Mouse (Mus musculus): ENCODE measurements around the gene Slc2a5. TPM values are rescaled to one million over a fixed set of nuclear protein-coding genes. Genes with fewer than 3 reads are reported as not detected.

Slc2a5 gene
- polyA plus RNA-seq, 1 experiment: not detected

DNA sequence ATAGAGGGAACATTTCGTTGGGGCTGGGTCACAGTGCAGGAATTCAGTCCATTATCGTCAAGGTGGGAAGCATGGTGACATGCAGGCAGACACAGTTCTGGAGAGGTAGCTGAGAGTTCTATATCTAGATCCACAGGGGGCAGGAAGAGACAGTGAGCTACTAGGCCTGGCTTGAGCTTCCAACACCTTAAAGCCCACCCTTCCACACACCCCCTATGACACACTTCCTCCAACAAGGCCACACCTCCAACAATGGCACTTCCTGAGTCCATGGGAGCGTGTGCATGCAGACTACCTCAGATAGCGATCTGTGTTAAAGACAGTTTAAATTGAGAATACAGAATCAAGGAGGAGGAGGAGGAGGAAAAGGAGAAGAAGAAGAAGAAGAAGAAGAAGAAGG, 36.6 kb downstream of the Slc2a5 start:
- no peak for TF ChIP-seq GATA1 (IDR thresholded peaks at IDR 0.05; ENCODE audit: low read length)

DNA sequence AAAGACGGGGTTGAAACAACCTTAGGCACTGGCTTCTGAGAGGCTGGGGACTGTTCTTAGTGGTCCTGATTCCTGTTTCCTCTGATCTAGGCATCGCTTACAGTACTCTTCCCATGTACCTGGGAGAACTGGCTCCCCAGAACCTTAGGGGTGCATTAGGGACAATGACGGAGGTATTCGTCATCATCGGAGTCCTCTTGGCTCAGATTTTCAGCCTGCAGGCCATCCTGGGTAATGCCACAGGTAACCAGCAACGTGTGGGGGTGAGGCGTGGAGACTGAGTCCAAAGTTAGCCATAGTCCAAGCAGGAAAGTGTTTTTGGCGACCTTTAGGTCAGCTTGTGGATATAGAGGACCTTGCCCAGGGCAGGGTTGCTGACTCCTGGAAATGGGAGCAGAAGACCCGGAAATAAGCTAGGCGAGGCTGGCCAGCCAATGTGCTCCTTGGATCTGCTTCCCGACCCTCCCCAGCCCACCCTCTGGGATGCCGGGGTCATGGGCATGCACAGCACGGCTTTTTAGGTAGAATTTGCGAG, 38.3 kb downstream of the Slc2a5 start:
- TF ChIP-seq GATA1 (IDR thresholded peaks at IDR 0.05; ENCODE audit: low read length): no peak

- TF ChIP-seq GATA1 (IDR thresholded peaks at IDR 0.05; ENCODE audit: low read length): no peak
These were observed 40.4 kb downstream of the Slc2a5 start for GRCm38 (mm10) chr4:150159458-150159857.

GRCm38 (mm10) chr4:150162561-150163169, 43.6 kb downstream of the Slc2a5 start:
- TF ChIP-seq GATA1 (IDR thresholded peaks at IDR 0.05; ENCODE audit: low read length): no peak

DNA sequence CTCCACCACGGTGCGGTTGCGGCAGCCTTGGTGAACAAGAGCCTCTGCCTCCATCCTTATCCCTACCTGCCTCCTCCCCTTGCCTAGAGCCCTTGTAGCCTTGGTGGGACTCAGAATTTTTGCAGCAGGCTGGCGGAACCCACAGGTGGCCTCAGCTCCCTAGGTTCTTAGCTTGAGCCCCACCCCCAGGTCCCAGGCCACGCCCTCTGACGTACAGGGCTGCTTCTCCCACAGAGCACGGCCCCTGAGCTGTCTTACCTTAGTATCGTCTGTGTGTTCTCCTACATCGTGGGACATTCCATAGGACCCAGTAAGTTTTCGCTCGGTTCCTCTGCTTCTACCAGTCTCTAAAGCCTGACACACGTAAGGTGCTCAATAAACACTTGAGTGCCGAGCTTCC, 45.8 kb downstream of the Slc2a5 start:
- TF ChIP-seq GATA1 (IDR thresholded peaks at IDR 0.05; ENCODE audit: low read length): no peak

DNA sequence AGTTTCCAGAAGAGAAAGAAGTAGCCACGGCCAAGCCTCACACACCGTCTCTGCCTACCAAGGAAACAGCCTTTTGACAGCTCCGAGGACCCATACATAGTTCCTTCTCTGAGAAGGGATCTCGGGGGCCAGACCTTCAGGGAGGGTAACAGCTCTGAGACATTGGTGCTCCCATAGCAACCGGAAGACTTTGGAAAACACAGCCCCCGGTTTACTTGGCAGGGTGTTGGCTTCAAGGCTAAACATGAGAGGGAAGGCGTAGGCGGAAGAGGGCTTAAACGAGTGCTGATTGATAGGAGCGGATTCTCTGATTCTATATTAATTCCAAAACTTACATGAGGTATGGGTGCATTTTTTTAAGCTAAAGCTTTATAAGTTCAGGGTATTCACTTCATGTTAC, 49.3 kb downstream of the Slc2a5 start:
- TF ChIP-seq GATA1 (IDR thresholded peaks at IDR 0.05; ENCODE audit: low read length): no peak

DNA sequence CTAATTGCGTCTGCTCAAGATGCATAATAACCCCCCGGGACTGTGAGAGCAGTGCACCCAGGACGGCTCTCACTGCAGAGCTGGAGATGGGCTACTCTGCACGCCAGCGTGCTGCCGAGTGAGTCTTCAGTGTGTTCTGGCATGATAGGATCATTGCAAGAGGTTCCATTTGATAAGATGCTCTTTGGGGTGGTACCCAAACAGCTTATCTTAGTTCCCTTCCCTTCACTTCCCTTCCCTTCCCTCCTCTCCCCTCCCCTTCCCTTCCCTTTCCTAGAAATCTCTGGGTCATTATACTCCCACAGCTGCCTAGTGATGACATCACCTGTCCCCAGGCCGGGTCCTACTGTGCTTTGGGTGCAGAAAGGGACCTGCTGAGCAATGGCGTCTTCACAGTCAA, 53.0 kb downstream of the Slc2a5 start:
- no peak for TF ChIP-seq GATA1 (IDR thresholded peaks at IDR 0.05; ENCODE audit: low read length)

DNA sequence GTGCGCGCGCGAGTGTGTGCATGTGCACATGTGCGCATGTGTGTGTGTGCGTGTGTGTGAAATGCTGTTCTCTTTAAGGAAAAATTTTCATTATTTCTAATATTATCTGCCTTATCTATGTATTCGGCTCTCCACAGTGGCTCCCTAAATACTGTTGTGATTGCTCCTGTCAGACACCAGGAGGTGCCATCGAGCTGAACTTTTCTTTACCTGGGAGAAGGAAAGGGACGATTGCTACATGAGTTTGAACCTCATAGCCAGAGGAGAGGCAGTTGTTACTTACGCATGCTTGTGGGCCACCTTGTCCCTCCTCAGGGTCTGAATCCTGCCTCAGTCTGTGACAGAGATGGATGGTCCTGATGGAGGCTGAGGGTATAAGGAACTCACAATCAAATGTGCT, 54.2 kb downstream of the Slc2a5 start:
- TF ChIP-seq GATA1 (IDR thresholded peaks at IDR 0.05; ENCODE audit: low read length): no peak

GRCm38 (mm10) chr4:150174027-150174426, 54.9 kb downstream of the Slc2a5 start:
- TF ChIP-seq GATA1 (IDR thresholded peaks at IDR 0.05; ENCODE audit: low read length): no peak

GRCm38 (mm10) chr4:150176535-150176934, 57.5 kb downstream of the Slc2a5 start:
- no peak for TF ChIP-seq GATA1 (IDR thresholded peaks at IDR 0.05; ENCODE audit: low read length)

GRCm38 (mm10) chr4:150177122-150177521, 58.0 kb downstream of the Slc2a5 start:
- TF ChIP-seq GATA1 (IDR thresholded peaks at IDR 0.05; ENCODE audit: low read length): no peak

DNA sequence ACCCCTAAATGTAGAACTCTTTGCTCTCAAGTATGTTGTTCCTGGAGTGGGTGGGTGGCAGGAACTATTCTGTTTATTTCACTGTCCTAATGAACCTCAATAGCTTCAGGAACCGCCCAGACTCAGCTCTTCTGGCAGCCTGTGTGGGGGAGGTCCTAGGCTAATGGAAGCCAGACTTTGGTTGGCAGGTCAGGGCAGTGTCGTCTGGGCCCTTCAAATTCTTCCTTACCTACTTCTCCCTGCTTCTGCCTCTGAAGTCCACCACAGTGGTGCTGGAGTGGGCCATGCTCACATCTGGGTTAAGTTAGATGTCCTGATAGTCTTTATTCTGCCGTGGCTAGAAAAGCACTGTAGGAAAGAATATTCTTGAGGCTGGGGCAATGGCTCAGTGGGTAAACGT, 59.0 kb downstream of the Slc2a5 start:
- no peak for TF ChIP-seq GATA1 (IDR thresholded peaks at IDR 0.05; ENCODE audit: low read length)

- TF ChIP-seq GATA1 (IDR thresholded peaks at IDR 0.05; ENCODE audit: low read length): no peak
These were observed 62.2 kb downstream of the Slc2a5 start for GRCm38 (mm10) chr4:150181304-150181703.

- no peak for TF ChIP-seq GATA1 (IDR thresholded peaks at IDR 0.05; ENCODE audit: low read length)
These were observed 69.2 kb downstream of the Slc2a5 start for GRCm38 (mm10) chr4:150188236-150188635.

DNA sequence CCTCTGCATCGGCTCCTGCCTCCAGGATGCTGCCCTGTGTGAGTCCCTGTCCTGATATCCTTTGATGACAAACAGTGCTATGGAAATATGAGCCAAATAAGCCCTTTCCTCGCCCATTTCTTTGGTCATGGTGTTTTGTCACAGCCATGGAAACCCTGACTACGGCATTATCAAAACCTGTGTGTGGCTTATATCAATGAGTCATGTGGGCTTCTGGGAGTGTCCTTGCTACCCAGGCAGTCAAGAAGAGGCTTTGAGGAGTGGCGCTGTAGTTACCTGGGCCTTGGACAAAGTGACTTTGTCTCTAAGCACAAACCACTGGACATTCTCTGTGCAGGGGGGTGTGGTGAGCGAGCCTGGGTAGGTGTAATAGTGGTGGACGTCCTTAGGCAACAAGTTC, 73.1 kb downstream of the Slc2a5 start:
- TF ChIP-seq GATA1 (IDR thresholded peaks at IDR 0.05; ENCODE audit: low read length): no peak

Other genes starting within 250 kb of the Slc2a5 start
- gene Spsb1, start 164.2 kb upstream of the Slc2a5 start, polyA plus RNA-seq (2012): 0.03 TPM in 2 replicates
- gene H6pd, start 110.3 kb upstream of the Slc2a5 start, polyA plus RNA-seq (2012): 0.63 and 0.70 TPM in 2 replicates
- 0.02 TPM in 2 replicates for gene Gpr157, start 31.9 kb upstream of the Slc2a5 start, polyA plus RNA-seq (2012)
- gene Slc2a7, start 29.7 kb downstream of the Slc2a5 start, polyA plus RNA-seq (2012): not detected in 2 replicates
- gene Car6, start 82.0 kb downstream of the Slc2a5 start, polyA plus RNA-seq (2012): not detected in 2 replicates
- gene Eno1, start 117.4 kb downstream of the Slc2a5 start, polyA plus RNA-seq (2012): 500 and 1,115 TPM in 2 replicates
- 255 and 282 TPM in 2 replicates for gene Rere, start 162.4 kb downstream of the Slc2a5 start, polyA plus RNA-seq (2012)

Data from G1E-ER4 (cell line).